ENCODE assay signal across 12 mouse cellular contexts in the genomic region with DNA sequence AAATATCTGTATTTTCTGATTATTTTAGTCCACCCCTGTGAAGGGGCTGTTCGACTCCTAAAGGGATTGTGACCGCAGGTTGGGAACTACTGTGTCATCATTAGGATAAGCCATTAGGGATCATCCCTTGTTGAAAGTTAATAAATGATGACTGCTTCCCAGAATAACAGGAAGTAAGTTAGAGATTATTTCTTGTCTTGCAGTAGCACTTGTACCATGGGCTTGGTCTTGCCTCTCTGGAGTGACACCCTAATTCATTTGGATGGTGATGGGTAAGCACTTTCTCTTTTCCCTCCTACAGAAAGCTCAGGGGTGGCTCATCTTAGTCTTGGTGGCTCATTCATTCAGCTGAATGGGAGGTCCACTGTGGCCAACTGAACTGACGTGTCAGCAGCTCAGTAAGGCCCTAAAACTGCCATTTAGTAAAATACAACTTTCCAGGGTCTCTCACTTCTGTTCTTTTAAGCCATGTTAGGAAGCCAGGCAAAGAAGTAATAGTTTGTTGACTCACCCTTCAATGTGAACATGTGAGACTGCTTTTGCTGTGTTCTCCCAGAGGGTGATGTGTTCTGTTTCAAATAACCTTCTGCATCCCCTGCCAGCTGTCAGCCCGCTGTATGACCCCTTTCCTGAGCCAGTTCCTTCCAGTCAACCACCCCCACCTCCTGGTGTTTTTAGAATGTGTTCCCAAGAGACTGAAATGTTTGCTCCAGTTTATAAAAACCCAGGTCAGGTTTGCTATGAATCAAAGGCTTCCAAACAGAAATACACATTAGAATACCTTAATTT. TPM values are rescaled to one million over a fixed set of nuclear protein-coding genes. Genes with fewer than 3 reads are reported as not detected.
DNase-seq lines count a peak whose midpoint lies in the region; ATAC-seq lines count a peak whose summit lies in the region.
"Had no signal": no experiment of that assay in that cellular context is flagged by ENCODE, and none has a peak within 500 bp of the region (broad histone marks: within the 10 kb centered on the region; RNA-seq: fewer than 3 reads in every experiment).

No protein-coding gene starts in this region.

- H3K4me1 ChIP-seq in kidney, embryonic 14.5 days (ENCODE audit: control insufficient read depth, insufficient read depth, low read length) = no peaks in the 10 kb centered on the region
- H3K4me1 ChIP-seq in embryonic facial prominence, embryonic 10.5 days = peaks cover 6% of the 10 kb centered on the region
- H3K4me1 ChIP-seq: hindbrain, embryonic 15.5 days; lung, embryonic 15.5 days had no signal

- 64% methylated on average over 4 of the region's 4 CpGs for WGBS in kidney, embryonic 14.5 days
- 75% methylated on average over 4 of the region's 4 CpGs for WGBS in embryonic facial prominence, embryonic 10.5 days

- H3K9ac ChIP-seq in kidney, embryonic 14.5 days (ENCODE audit: low read depth, low read length) = no peak overlapping the region
- H3K9ac ChIP-seq: hindbrain, embryonic 15.5 days; lung, embryonic 15.5 days had no signal

- H3K27ac ChIP-seq in kidney, embryonic 14.5 days (ENCODE audit: low read depth, low read length) = no peak overlapping the region
- H3K27ac ChIP-seq in embryonic facial prominence, embryonic 10.5 days (replicated peaks) = no peak overlapping the region
- H3K27ac ChIP-seq: hindbrain, embryonic 15.5 days; lung, embryonic 15.5 days had no signal

- no peaks in the 10 kb centered on the region for H3K9me3 ChIP-seq in kidney, embryonic 14.5 days (ENCODE audit: control insufficient read depth, low read length)
- no peaks in the 10 kb centered on the region for H3K9me3 ChIP-seq in embryonic facial prominence, embryonic 10.5 days
- H3K9me3 ChIP-seq: hindbrain, embryonic 15.5 days; lung, embryonic 15.5 days had no signal

- no peaks in the 10 kb centered on the region for H3K27me3 ChIP-seq in kidney, embryonic 14.5 days (ENCODE audit: control insufficient read depth, insufficient read depth, low read length)
- H3K27me3 ChIP-seq in embryonic facial prominence, embryonic 10.5 days (replicated peaks; ENCODE audit: low read depth, poor library complexity, severe bottlenecking) = no peaks in the 10 kb centered on the region
- H3K27me3 ChIP-seq: hindbrain, embryonic 15.5 days; lung, embryonic 15.5 days had no signal

- H3K4me3 ChIP-seq in kidney, embryonic 14.5 days (ENCODE audit: low read length) = no peak overlapping the region
- H3K4me3 ChIP-seq in embryonic facial prominence, embryonic 10.5 days = no peak overlapping the region
- H3K4me3 ChIP-seq: hindbrain, embryonic 15.5 days; lung, embryonic 15.5 days had no signal

- peak; percentile 16 to 57 for DNase-seq in kidney, postnatal 25 days
- peak; percentile 24 for DNase-seq in embryonic facial prominence, embryonic 10.5 days (ENCODE audit: low spot score)
- DNase-seq in heart, adult 9 months (ENCODE audit: low spot score in 2 of 2) = peak; percentile 76
- peak; percentile 11 for DNase-seq in mesoderm, embryonic 11.5 days (ENCODE audit: low read depth, low spot score)
- DNase-seq in c-Kit-positive CD71-positive TER-119-positive erythroid progenitor cells, embryonic 14.5 days (ENCODE audit: low spot score) = no peak
- DNase-seq: adrenal gland, postnatal 25 days; thymus, adult 18-20 months had no signal

- no peak for ATAC-seq in kidney, embryonic 14.5 days (ENCODE audit: low FRiP score, low TSS enrichment)
- ATAC-seq in inflammation-experienced regulatory T-cells, adult 6 months = no peak
- ATAC-seq: forebrain, embryonic 16.5 days had no signal

- no peaks in the 10 kb centered on the region for H3K36me3 ChIP-seq in kidney, embryonic 14.5 days (ENCODE audit: control insufficient read depth, insufficient read depth, low read length)
- peaks cover 4% of the 10 kb centered on the region; the same call in 1 of the 2 replicates for H3K36me3 ChIP-seq in embryonic facial prominence, embryonic 10.5 days (replicated peaks)

- no peak overlapping the region for H3K4me2 ChIP-seq in kidney, embryonic 14.5 days (replicated peaks; ENCODE audit: low read depth, low read length)
- H3K4me2 ChIP-seq: hindbrain, embryonic 15.5 days; lung, embryonic 15.5 days had no signal

RNA-seq across cellular contexts. Expression of a gene that starts 45.8 kb away (rescaled TPM):
- polyA plus RNA-seq in kidney, embryonic 14.5 days (2014; fragmentation: Nextera tagmentation; extraction: Ambion mirVana) = 0.39 and 0.54 TPM in 2 replicates
- not detected in 2 replicates for polyA plus RNA-seq in embryonic facial prominence, embryonic 10.5 days (2016; fragmentation: Nextera tagmentation; extraction: Ambion mirVana)
- polyA plus RNA-seq in inflammation-experienced regulatory T-cells, adult 6 months (2017; shearing (Covaris generic)) = not detected
- polyA plus RNA-seq: forebrain, embryonic 16.5 days had no signal
